Mouse (Mus musculus) hematopoietic multipotent progenitor cell, adult 10-12 weeks (in vitro differentiated cells): Measurements from ENCODE around the gene Rasl10b. TPM values are rescaled to one million over a fixed set of nuclear protein-coding genes. Genes with fewer than 3 reads are reported as not detected.

Experiments used
- polyA plus RNA-seq: library from polyadenylated mRNA; stranded (reverse); fragments of >175 nt; gene quantifications from 2 replicates; pipeline ENCODE4 v1.2.3, GENCODE M21; 2012; ENCODE audit warnings: low replicate concordance

Gene Rasl10b
- polyA plus RNA-seq = 0.06 and 0.16 TPM in 2 replicates

DNA sequence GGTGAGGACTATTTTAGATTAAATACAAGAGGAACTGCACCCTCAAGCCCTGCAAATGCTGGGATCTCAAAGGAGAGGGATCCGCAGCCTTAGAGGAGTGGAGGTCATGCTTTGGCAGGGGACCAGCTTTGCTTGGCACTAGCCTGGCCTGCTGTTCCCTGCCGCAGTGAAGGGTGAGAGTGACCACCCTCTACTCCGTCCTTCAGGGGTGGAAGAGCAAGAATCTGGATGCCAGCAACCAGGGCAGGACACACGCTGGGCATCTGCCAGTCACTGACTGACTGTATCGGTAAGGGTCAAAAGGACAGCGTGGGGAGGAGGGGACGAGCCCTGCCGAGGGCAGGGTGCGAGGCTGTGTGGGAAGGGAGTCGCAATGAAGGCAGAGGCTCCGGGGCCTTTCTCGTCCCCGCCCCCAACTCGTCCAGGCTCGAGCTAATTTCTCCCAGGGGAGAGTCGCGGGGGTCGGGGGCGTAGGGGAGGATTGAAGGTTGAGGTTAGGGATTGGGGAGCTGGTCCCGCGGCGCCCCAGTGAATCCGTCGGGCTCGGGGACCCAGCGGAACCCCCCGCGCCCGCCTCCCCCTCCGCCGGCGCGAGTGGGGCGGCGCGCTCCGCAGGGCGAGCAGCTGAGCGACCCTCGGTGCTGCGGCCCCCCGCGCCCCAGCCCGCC is at the start of gene Rasl10b:
Rasl10b (plus strand) TSS at position 51 of the 668 bp plus-strand sequence.

GRCm38 (mm10) chr11:83429355-83429754 is 20.4 kb downstream of the Rasl10b start, which contains the start of gene Gas2l2:
TSS of gene Gas2l2 (minus strand) at chr11:83429455.

GRCm38 (mm10) chr11:83437377-83437776 is 28.4 kb downstream of the Rasl10b start, which contains the start of gene 1700020L24Rik:
TSS of gene 1700020L24Rik (plus strand) at chr11:83437677.

GRCm38 (mm10) chr11:83462711-83463244 is 53.8 kb downstream of the Rasl10b start, which contains the start of gene Mmp28:
TSS of gene Mmp28 (minus strand) at chr11:83463071.

Other genes with a start within 250 kb of the Rasl10b start
- gene Slfn4, start 234.0 kb upstream of the Rasl10b start, polyA plus RNA-seq = 1.4 and 2.3 TPM in 2 replicates
- 0.18 and 0.36 TPM in 2 replicates for gene Slfn3, start 217.8 kb upstream of the Rasl10b start, polyA plus RNA-seq
- gene Slfn14, start 122.4 kb upstream of the Rasl10b start, polyA plus RNA-seq = 0.05 and 1.3 TPM in 2 replicates
- gene Ap2b1, start 110.1 kb upstream of the Rasl10b start, polyA plus RNA-seq = 27.6 and 29.1 TPM in 2 replicates
- 4.2 and 9.9 TPM in 2 replicates for gene Pex12, start 106.6 kb upstream of the Rasl10b start, polyA plus RNA-seq
- gene Gas2l2, start 20.3 kb downstream of the Rasl10b start, polyA plus RNA-seq = not detected in 2 replicates
- gene 1700020L24Rik, start 28.5 kb downstream of the Rasl10b start, polyA plus RNA-seq = 1.3 and 2.4 TPM in 2 replicates
- gene Mmp28, start 53.9 kb downstream of the Rasl10b start, polyA plus RNA-seq = 1.2 and 2.1 TPM in 2 replicates
- 112 and 167 TPM in 2 replicates for gene Taf15, start 63.9 kb downstream of the Rasl10b start, polyA plus RNA-seq
- 0.16 and 0.21 TPM in 2 replicates for gene Heatr9, start 113.0 kb downstream of the Rasl10b start, polyA plus RNA-seq
- 225 and 372 TPM in 2 replicates for gene Ccl5, start 121.4 kb downstream of the Rasl10b start, polyA plus RNA-seq
- 1.7 and 5.0 TPM in 2 replicates for gene Ccl9, start 169.5 kb downstream of the Rasl10b start, polyA plus RNA-seq
- 16.2 and 122 TPM in 2 replicates for gene Ccl6, start 183.9 kb downstream of the Rasl10b start, polyA plus RNA-seq
- not detected in 2 replicates for gene Rpl9-ps1, start 236.5 kb downstream of the Rasl10b start, polyA plus RNA-seq
- 2.7 and 7.1 TPM in 2 replicates for gene Ccl3, start 240.2 kb downstream of the Rasl10b start, polyA plus RNA-seq